Mouse (Mus musculus) limb, embryonic 10.5 days (tissue): ENCODE measurements around the gene Ackr2. TPM values are rescaled to one million over a fixed set of nuclear protein-coding genes. Genes with fewer than 3 reads are reported as not detected.

Source experiments
- polyA plus RNA-seq: library from polyadenylated mRNA; unstranded; fragments of >200 nt; fragmentation: Nextera tagmentation; extraction: Ambion mirVana; gene quantifications from 2 replicates; pipeline ENCODE4 v1.2.1, GENCODE M21; 2016

Gene Ackr2
- polyA plus RNA-seq, 1 experiment from 2014 or later: 0.16 TPM

Other genes with a start within 250 kb of the Ackr2 start
- gene Sec22c, start 192.9 kb upstream of the Ackr2 start, polyA plus RNA-seq: 10.9 and 12.6 TPM in 2 replicates
- gene Ss18l2, start 188.0 kb upstream of the Ackr2 start, polyA plus RNA-seq: 93.9 and 94.8 TPM in 2 replicates
- gene Nktr, start 179.2 kb upstream of the Ackr2 start, polyA plus RNA-seq: 47.2 and 58.8 TPM in 2 replicates
- 4.4 and 7.0 TPM in 2 replicates for gene Zfp651, start 139.0 kb upstream of the Ackr2 start, polyA plus RNA-seq
- 0.10 and 0.71 TPM in 2 replicates for gene Klhl40, start 120.7 kb upstream of the Ackr2 start, polyA plus RNA-seq
- gene Hhatl, start 105.8 kb upstream of the Ackr2 start, polyA plus RNA-seq: not detected in 2 replicates
- gene Ccdc13, start 58.9 kb upstream of the Ackr2 start, polyA plus RNA-seq: 0.36 and 0.38 TPM in 2 replicates
- gene Higd1a, start 40.0 kb upstream of the Ackr2 start, polyA plus RNA-seq: 174 and 201 TPM in 2 replicates
- not detected in 2 replicates for gene Cyp8b1, start 17.9 kb downstream of the Ackr2 start, polyA plus RNA-seq
- gene Fam198a, start 52.6 kb downstream of the Ackr2 start, polyA plus RNA-seq: 0.40 and 0.65 TPM in 2 replicates
- 11.5 and 12.5 TPM in 2 replicates for gene Pomgnt2, start 98.8 kb downstream of the Ackr2 start, polyA plus RNA-seq
- 26.6 and 41.1 TPM in 2 replicates for gene Snrk, start 218.9 kb downstream of the Ackr2 start, polyA plus RNA-seq